Mouse (Mus musculus): ENCODE measurements around the gene G6pc.

G6pc gene

GRCm38 (mm10) chr11:101332537-101332936, 34.8 kb upstream of the G6pc start:
- H3K4me1 ChIP-seq (replicated peaks; ENCODE audit: low read depth, low read length), result peaks cover 92% of the 10 kb centered on the region
- H3K36me3 ChIP-seq (ENCODE audit: insufficient read depth, low read length), result peaks cover 17% of the 10 kb centered on the region
- no peaks in the 10 kb centered on the region for H3K27me3 ChIP-seq (ENCODE audit: insufficient read depth, low read length)
- no peak overlapping the region for H3K4me3 ChIP-seq (replicated peaks; ENCODE audit: low read length)
- no peaks in the 10 kb centered on the region for H3K9me3 ChIP-seq (ENCODE audit: low read length)
- TF ChIP-seq POU5F1 (IDR thresholded peaks at IDR 0.05; ENCODE audit: borderline replicate concordance, low read length), result no peak
- no peak for TF ChIP-seq CTCF (conservative IDR thresholded peaks at IDR 0.05; ENCODE audit: low read length)
- TF ChIP-seq NANOG (IDR thresholded peaks at IDR 0.05; ENCODE audit: borderline replicate concordance, low read length), result no peak

DNA sequence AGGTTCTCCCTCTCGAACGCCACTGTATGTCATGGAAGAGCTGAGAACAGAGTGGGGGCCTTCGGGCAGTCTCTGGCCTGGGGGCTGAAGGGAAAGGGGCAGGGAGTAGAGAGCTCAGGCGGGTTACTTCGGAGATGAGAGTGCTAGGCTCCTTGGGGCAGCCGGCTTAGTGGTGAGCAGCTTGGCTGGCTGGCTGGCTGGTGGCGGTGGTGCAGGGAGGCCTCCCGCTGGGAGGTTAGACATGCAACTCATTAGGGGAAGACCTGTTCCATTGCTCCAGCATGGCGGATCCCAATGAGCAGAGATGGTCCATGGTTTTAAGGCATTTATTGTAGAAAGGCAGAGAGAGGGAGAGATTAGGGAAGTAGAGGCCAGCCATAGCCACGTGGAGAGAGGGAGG, 33.3 kb upstream of the G6pc start:
- peaks cover 4% of the 10 kb centered on the region; the same call in 1 of the 2 replicates for H3K36me3 ChIP-seq (ENCODE audit: insufficient read depth, low read length)
- no peaks in the 10 kb centered on the region for H3K9me3 ChIP-seq (ENCODE audit: low read length)
- peak overlapping the region; percentile 72 for H3K4me3 ChIP-seq (replicated peaks; ENCODE audit: low read length)
- TF ChIP-seq CTCF (conservative IDR thresholded peaks at IDR 0.05; ENCODE audit: low read length) (no peak), POU5F1 (IDR thresholded peaks at IDR 0.05; ENCODE audit: borderline replicate concordance, low read length) (no peak), NANOG (IDR thresholded peaks at IDR 0.05; ENCODE audit: borderline replicate concordance, low read length) (no peak)
- H3K27me3 ChIP-seq (ENCODE audit: insufficient read depth, low read length), result no peaks in the 10 kb centered on the region
- H3K4me1 ChIP-seq (replicated peaks; ENCODE audit: low read depth, low read length), result peaks cover 91% of the 10 kb centered on the region

- Histone ChIP-seq H3K9me3 (ENCODE audit: low read length) (no peaks in the 10 kb centered on the region), H3K4me1 (replicated peaks; ENCODE audit: low read depth, low read length) (peaks cover 89% of the 10 kb centered on the region), H3K4me3 (replicated peaks; ENCODE audit: low read length) (peak overlapping the region; percentile 72), H3K36me3 (ENCODE audit: insufficient read depth, low read length) (no peaks in the 10 kb centered on the region), H3K27me3 (ENCODE audit: insufficient read depth, low read length) (no peaks in the 10 kb centered on the region)
- no peak for TF ChIP-seq POU5F1 (IDR thresholded peaks at IDR 0.05; ENCODE audit: borderline replicate concordance, low read length)
- TF ChIP-seq CTCF (conservative IDR thresholded peaks at IDR 0.05; ENCODE audit: low read length), result no peak
- TF ChIP-seq NANOG (IDR thresholded peaks at IDR 0.05; ENCODE audit: borderline replicate concordance, low read length), result no peak
These were observed 32.8 kb upstream of the G6pc start for GRCm38 (mm10) chr11:101334516-101334915.

- Histone ChIP-seq H3K4me3 (replicated peaks; ENCODE audit: low read length) (peak overlapping the region; percentile 39), H3K36me3 (ENCODE audit: insufficient read depth, low read length) (no peaks in the 10 kb centered on the region), H3K9me3 (ENCODE audit: low read length) (no peaks in the 10 kb centered on the region), H3K4me1 (replicated peaks; ENCODE audit: low read depth, low read length) (peaks cover 80% of the 10 kb centered on the region), H3K27me3 (ENCODE audit: insufficient read depth, low read length) (no peaks in the 10 kb centered on the region)
- TF ChIP-seq CTCF (conservative IDR thresholded peaks at IDR 0.05; ENCODE audit: low read length) (peak; percentile 37), NANOG (IDR thresholded peaks at IDR 0.05; ENCODE audit: borderline replicate concordance, low read length) (no peak), POU5F1 (IDR thresholded peaks at IDR 0.05; ENCODE audit: borderline replicate concordance, low read length) (no peak)
These were observed 31.7 kb upstream of the G6pc start for GRCm38 (mm10) chr11:101335685-101336084.

DNA sequence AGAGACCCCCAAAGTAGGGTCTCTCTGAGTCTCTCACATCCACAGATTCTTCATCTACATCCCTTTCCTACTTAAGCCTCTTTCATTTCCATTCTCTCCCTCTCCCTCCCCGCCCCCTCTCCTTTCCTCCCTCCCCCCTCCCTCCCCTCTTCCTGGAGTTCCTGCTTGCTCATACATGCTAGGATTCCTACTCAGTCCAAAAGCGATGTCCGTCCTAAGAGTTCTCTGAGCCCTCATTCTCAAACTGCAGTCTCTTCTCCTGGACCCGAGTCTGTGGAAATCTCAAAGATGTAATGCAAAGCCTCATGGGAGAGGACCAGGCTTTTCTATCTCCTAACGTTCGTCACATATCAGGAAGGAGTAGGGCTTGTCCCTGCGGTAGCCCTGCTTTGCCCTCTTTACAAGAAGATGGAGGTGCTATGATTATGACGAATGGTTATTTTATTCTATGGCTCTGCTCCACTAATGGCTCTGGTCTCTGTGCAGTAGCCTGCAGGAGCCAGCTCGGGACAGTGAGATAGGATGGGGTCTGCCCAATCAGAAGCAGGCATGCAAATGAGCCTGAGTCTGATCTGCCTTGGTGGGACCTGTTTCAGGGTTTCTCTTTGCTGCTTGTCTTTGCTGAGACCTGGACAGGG, 29.1 kb upstream of the G6pc start:
- Histone ChIP-seq H3K9me3 (ENCODE audit: low read length) (no peaks in the 10 kb centered on the region), H3K4me3 (replicated peaks; ENCODE audit: low read length) (peak overlapping the region; percentile 62), H3K27me3 (ENCODE audit: insufficient read depth, low read length) (no peaks in the 10 kb centered on the region), H3K4me1 (replicated peaks; ENCODE audit: low read depth, low read length) (peaks cover 58% of the 10 kb centered on the region), H3K36me3 (ENCODE audit: insufficient read depth, low read length) (no peaks in the 10 kb centered on the region)
- TF ChIP-seq NANOG (IDR thresholded peaks at IDR 0.05; ENCODE audit: borderline replicate concordance, low read length), result no peak
- TF ChIP-seq POU5F1 (IDR thresholded peaks at IDR 0.05; ENCODE audit: borderline replicate concordance, low read length), result no peak
- TF ChIP-seq CTCF (conservative IDR thresholded peaks at IDR 0.05; ENCODE audit: low read length), result no peak

DNA sequence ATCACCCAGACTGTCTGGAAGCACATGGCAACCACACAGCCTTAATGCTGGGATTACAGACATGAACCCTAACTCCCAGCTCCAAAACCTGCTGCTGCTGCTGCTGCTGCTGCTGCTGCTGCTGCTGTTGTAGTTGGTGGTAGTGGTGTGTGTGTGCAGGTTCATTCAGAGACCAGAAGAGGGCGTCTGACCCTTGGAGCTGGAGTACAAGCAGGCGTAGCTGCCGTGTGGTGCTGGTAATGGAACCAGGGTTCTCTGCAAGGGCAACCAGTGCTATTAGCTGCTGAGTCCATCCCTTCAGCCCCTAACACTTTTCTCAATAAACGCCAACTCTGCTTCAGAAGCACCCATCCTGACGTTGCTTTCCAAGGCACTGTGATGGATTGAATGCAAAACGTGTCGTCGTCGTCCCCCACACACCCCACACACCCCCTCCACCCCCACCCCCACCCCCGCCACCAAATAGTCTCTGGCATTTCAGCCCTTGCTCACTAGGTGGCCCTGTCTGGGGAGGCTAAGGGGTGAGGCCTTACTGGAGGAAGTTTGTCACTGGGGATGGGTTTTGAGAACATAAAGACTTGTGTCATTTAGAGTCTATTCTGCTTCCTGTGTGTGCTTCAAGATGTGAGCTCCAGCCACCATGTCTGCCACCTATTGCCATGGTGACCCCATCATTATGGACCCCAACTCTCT, 20.1 kb upstream of the G6pc start:
- peak; percentile 30 for TF ChIP-seq CTCF (conservative IDR thresholded peaks at IDR 0.05; ENCODE audit: low read length)
- TF ChIP-seq NANOG (IDR thresholded peaks at IDR 0.05; ENCODE audit: borderline replicate concordance, low read length), result no peak
- TF ChIP-seq POU5F1 (IDR thresholded peaks at IDR 0.05; ENCODE audit: borderline replicate concordance, low read length), result no peak
- Histone ChIP-seq H3K4me1 (replicated peaks; ENCODE audit: low read depth, low read length) (peaks cover 29% of the 10 kb centered on the region), H3K9me3 (ENCODE audit: low read length) (0 out of 2 replicates have a peak, but pooled peaks cover 3% of the 10 kb centered on the region), H3K27me3 (ENCODE audit: insufficient read depth, low read length) (no peaks in the 10 kb centered on the region), H3K36me3 (ENCODE audit: insufficient read depth, low read length) (no peaks in the 10 kb centered on the region), H3K4me3 (replicated peaks; ENCODE audit: low read length) (no peak overlapping the region)

- H3K27me3 ChIP-seq (ENCODE audit: insufficient read depth, low read length), result no peaks in the 10 kb centered on the region; the same call in 1 of the 2 replicates
- TF ChIP-seq POU5F1 (IDR thresholded peaks at IDR 0.05; ENCODE audit: borderline replicate concordance, low read length), result no peak
- no peak for TF ChIP-seq NANOG (IDR thresholded peaks at IDR 0.05; ENCODE audit: borderline replicate concordance, low read length)
- no peak for TF ChIP-seq CTCF (conservative IDR thresholded peaks at IDR 0.05; ENCODE audit: low read length)
- H3K4me3 ChIP-seq (replicated peaks; ENCODE audit: low read length), result no peak overlapping the region
- H3K4me1 ChIP-seq (replicated peaks; ENCODE audit: low read depth, low read length), result peaks cover 29% of the 10 kb centered on the region
- H3K9me3 ChIP-seq (ENCODE audit: low read length), result 0 out of 2 replicates have a peak, but pooled peaks cover 3% of the 10 kb centered on the region
- no peaks in the 10 kb centered on the region for H3K36me3 ChIP-seq (ENCODE audit: insufficient read depth, low read length)
These were observed 18.6 kb upstream of the G6pc start for GRCm38 (mm10) chr11:101348774-101349173.

- Histone ChIP-seq H3K27me3 (ENCODE audit: insufficient read depth, low read length) (no peaks in the 10 kb centered on the region; the same call in 1 of the 2 replicates), H3K36me3 (ENCODE audit: insufficient read depth, low read length) (no peaks in the 10 kb centered on the region), H3K9me3 (ENCODE audit: low read length) (0 out of 2 replicates have a peak, but pooled peaks cover 3% of the 10 kb centered on the region), H3K4me3 (replicated peaks; ENCODE audit: low read length) (no peak overlapping the region), H3K4me1 (replicated peaks; ENCODE audit: low read depth, low read length) (peaks cover 29% of the 10 kb centered on the region)
- no peak for TF ChIP-seq POU5F1 (IDR thresholded peaks at IDR 0.05; ENCODE audit: borderline replicate concordance, low read length)
- no peak for TF ChIP-seq NANOG (IDR thresholded peaks at IDR 0.05; ENCODE audit: borderline replicate concordance, low read length)
- no peak for TF ChIP-seq CTCF (conservative IDR thresholded peaks at IDR 0.05; ENCODE audit: low read length)
These were observed 18.1 kb upstream of the G6pc start for GRCm38 (mm10) chr11:101349216-101349615.
